Mouse (Mus musculus) thymus, adult 2 months (tissue): ENCODE results near the gene Gm13694. TPM values are rescaled to one million over a fixed set of nuclear protein-coding genes. Genes with fewer than 3 reads are reported as not detected.
A peak's percentile ranks its signal among the peaks of the same experiment; 100 is the strongest.
"Not testable (repeated sequence)": the region's sequence is repeated elsewhere in the genome, so short reads cannot be mapped to it uniquely, and the experiment has no call there.

Experiments
- DNase-seq: peaks from one replicate; pipeline ENCODE4 v3.0.0; 2021
- H3K27ac ChIP-seq: fragments of 200-500 bp; 2 replicates; pipeline ENCODE4 v1.5.1; 2012; ENCODE audit warnings: low read length, control low read depth; ENCODE audit not compliant: control insufficient read depth, insufficient read depth
- H3K27me3 ChIP-seq: fragments of 200-500 bp; 2 replicates; pipeline ENCODE4 v1.6.1; 2012; ENCODE audit warnings: mild to moderate bottlenecking, low read length, moderate library complexity, mixed read lengths; ENCODE audit not compliant: control insufficient read depth, insufficient read depth
- H3K36me3 ChIP-seq: fragments of 200-500 bp; 2 replicates; pipeline ENCODE4 v1.6.1; 2012; ENCODE audit warnings: mild to moderate bottlenecking, low read length, moderate library complexity; ENCODE audit not compliant: control insufficient read depth, insufficient read depth
- H3K4me1 ChIP-seq: fragments of 200-500 bp; replicated peaks from 2 replicates; pipeline ENCODE4 v1.6.1; 2012; ENCODE audit warnings: low read length; ENCODE audit not compliant: control insufficient read depth, insufficient read depth
- H3K4me3 ChIP-seq: fragments of 200-500 bp; 2 replicates; pipeline ENCODE4 v1.5.1; 2012; ENCODE audit warnings: mild to moderate bottlenecking, low read length, control low read depth, moderate library complexity; ENCODE audit not compliant: control insufficient read depth, insufficient read depth
- CTCF ChIP-seq: fragments of 200-500 bp; IDR thresholded peaks from 2 replicates; pipeline ENCODE4 v1.5.1; 2012; ENCODE audit warnings: mild to moderate bottlenecking, control low read depth, low read length, moderate library complexity, borderline replicate concordance; ENCODE audit not compliant: control insufficient read depth, poor library complexity, insufficient read depth; ENCODE audit errors: extremely low read depth
- POLR2A ChIP-seq: fragments of 200-500 bp; IDR thresholded peaks from 2 replicates; pipeline ENCODE4 v1.6.1; 2012; ENCODE audit warnings: mild to moderate bottlenecking, low read length, control low read depth, moderate library complexity; ENCODE audit not compliant: control insufficient read depth, poor library complexity, insufficient read depth; ENCODE audit errors: extremely low read depth
- WGBS: fragments of 180-500 bp; shearing (Covaris S2); methylation state at CpG from one replicate; pipeline ENCODE4 v1.1.7; 2018; 5-methylcytosine and 5-hydroxymethylcytosine counted together
- polyA plus RNA-seq: library from polyadenylated mRNA; depleted of rRNA; stranded (reverse); fragments of >200 nt; gene quantifications from 2 replicates; pipeline ENCODE4 v1.2.3, GENCODE M21; 2012

The Gm13694 gene
- polyA plus RNA-seq, 1 experiment: not detected

- H3K27me3 ChIP-seq, H3K4me3 ChIP-seq, H3K4me1 ChIP-seq, H3K36me3 ChIP-seq, H3K27ac ChIP-seq, DNase-seq: not testable (repeated sequence)
- WGBS: no CpG with 5 or more reads among the region's 6 CpGs
Observed at GRCm38 (mm10) chr2:83990253-83990652, 11.5 kb downstream of the Gm13694 start, which contains the start of gene Gm13691. Gene Gm13691 (plus strand): TSS chr2:83990553.

DNA sequence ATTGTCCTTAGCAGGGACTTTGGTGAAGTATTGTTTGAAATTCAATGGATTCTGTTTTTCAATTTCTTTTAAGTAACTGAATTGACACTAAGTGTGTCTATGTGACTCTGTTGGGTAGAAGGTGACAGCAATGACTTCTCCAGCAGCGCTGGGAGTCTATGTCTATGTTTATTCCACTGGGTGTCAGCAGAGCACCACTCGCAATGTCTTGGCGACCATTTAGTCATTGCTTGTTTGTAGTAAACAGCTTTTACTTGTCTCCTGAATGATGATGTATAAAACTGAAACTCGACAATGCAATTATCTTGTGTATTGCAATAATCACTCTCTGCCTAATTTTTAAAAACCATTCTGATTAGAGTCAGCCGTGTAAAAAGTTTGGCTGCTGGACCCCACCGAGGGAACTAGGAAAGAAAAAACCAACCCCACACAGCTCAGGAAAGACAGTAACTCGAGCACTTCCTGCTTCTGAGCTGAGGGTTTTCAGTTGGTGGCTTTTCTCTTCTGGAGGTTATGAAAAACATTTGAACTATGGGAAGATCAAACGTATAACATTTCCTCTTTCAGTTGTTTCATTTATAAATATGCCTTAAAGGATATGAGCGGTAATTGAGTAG is 15.0 kb downstream of the Gm13694 start:
- Histone ChIP-seq H3K4me3 (peak overlapping the region; percentile 2; the same call in 1 of the 2 replicates), H3K27ac (peak overlapping the region; percentile 79)
- DNase-seq: peak; percentile 60
- not testable (repeated sequence) for H3K36me3 ChIP-seq, H3K27me3 ChIP-seq, H3K4me1 ChIP-seq
- under 1% methylated on average over 8 of the region's 9 CpGs for WGBS

DNA sequence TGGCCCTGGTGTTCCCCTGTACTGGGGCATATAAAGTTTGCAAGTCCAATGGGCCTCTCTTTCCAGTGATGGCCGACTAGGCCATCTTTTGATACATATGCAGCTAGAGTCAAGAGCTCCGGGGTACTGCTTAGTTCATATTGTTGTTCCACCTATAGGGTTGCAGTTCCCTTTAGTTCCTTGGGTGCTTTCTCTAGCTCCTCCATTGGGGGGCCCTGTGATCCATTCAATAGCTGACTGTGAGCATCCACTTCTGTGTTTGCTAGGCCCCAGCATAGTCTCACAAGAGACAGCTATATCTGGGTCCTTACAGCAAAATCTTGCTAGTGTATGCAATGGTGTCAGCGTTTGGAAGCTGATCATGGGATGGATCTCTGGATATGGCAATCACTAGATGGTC is 15.8 kb downstream of the Gm13694 start:
- DNase-seq: peak; percentile 34
- WGBS: 73% methylated on average over 1 of the region's 3 CpGs
- H3K4me1 ChIP-seq, H3K36me3 ChIP-seq, H3K27me3 ChIP-seq, H3K4me3 ChIP-seq: not testable (repeated sequence)
- H3K27ac ChIP-seq: peak overlapping the region; percentile 79; the same call in 1 of the 2 replicates

GRCm38 (mm10) chr2:84008913-84009312 is 30.2 kb downstream of the Gm13694 start:
- Histone ChIP-seq H3K27me3 (no peaks in the 10 kb centered on the region), H3K4me3 (no peak overlapping the region), H3K27ac (no peak overlapping the region), H3K36me3 (no peaks in the 10 kb centered on the region), H3K4me1 (no peaks in the 10 kb centered on the region)
- TF ChIP-seq CTCF (no peak), POLR2A (no peak)
- DNase-seq: no peak
- WGBS: 86% methylated on average over 1 of the region's 1 CpGs

- H3K27ac ChIP-seq: no peak overlapping the region
- H3K4me1 ChIP-seq: no peaks in the 10 kb centered on the region
- H3K27me3 ChIP-seq: no peaks in the 10 kb centered on the region
- WGBS: 49% methylated on average over 3 of the region's 3 CpGs
- TF ChIP-seq POLR2A: no peak
- TF ChIP-seq CTCF: no peak
- H3K4me3 ChIP-seq: no peak overlapping the region
- no peaks in the 10 kb centered on the region for H3K36me3 ChIP-seq
- no peak for DNase-seq
Observed at GRCm38 (mm10) chr2:84009818-84010217, 31.1 kb downstream of the Gm13694 start.

GRCm38 (mm10) chr2:84014572-84014971 is 35.8 kb downstream of the Gm13694 start:
- TF ChIP-seq POLR2A (no peak), CTCF (no peak)
- Histone ChIP-seq H3K4me3 (no peak overlapping the region), H3K27me3 (no peaks in the 10 kb centered on the region), H3K36me3 (no peaks in the 10 kb centered on the region), H3K4me1 (peaks cover 6% of the 10 kb centered on the region), H3K27ac (no peak overlapping the region)
- no peak for DNase-seq
- 85% methylated on average over 6 of the region's 6 CpGs for WGBS

DNA sequence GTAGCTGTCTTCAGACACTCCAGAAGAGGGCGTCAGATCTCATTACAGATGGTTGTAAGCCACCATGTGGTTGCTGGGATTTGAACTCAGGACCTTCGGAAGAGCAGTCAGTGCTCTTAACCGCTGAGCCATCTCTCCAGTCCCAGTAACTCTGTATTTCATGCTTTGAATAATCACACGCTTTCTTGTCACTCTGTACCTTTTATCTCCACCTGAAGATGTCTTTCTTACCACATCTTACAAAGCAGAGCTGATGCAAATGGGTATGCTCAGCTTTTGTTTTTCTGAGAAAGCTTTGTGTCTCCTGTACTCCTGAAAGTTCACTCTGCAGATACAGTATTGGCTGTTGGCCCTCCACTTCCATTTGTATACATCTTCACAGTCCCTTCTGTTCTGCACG is 37.6 kb downstream of the Gm13694 start:
- not testable (repeated sequence) for H3K27me3 ChIP-seq, H3K4me3 ChIP-seq, H3K36me3 ChIP-seq, DNase-seq, H3K4me1 ChIP-seq, H3K27ac ChIP-seq
- 31% methylated on average over 5 of the region's 5 CpGs for WGBS
